Mouse (Mus musculus): ENCODE measurements around the gene Gm9747.

The Gm9747 gene

GRCm38 (mm10) chr1:82232812-82233211 is at the start of gene Gm9747:
TSS of gene Gm9747 (plus strand) at chr1:82233112.
- DNase-seq (ENCODE audit: low spot score): no peak

- no peak for DNase-seq (ENCODE audit: low spot score)
These were observed 48.9 kb upstream of the Gm9747 start for GRCm38 (mm10) chr1:82183913-82184442.

- no peak for DNase-seq (ENCODE audit: low spot score)
These were observed 44.2 kb upstream of the Gm9747 start for GRCm38 (mm10) chr1:82188549-82189231.

- DNase-seq (ENCODE audit: low spot score): peak; percentile 12
These were observed 43.4 kb upstream of the Gm9747 start for GRCm38 (mm10) chr1:82189516-82189915.

- DNase-seq (ENCODE audit: low spot score): no peak
These were observed 41.3 kb upstream of the Gm9747 start for GRCm38 (mm10) chr1:82191579-82191978.

GRCm38 (mm10) chr1:82199918-82200317 is 33.0 kb upstream of the Gm9747 start:
- DNase-seq (ENCODE audit: low spot score): no peak

- no peak for DNase-seq (ENCODE audit: low spot score)
These were observed 32.3 kb upstream of the Gm9747 start for GRCm38 (mm10) chr1:82200636-82201035.

- no peak for DNase-seq (ENCODE audit: low spot score)
These were observed 25.4 kb upstream of the Gm9747 start for GRCm38 (mm10) chr1:82207511-82207910.

GRCm38 (mm10) chr1:82220673-82221396 is 12.1 kb upstream of the Gm9747 start:
- no peak for DNase-seq (ENCODE audit: low spot score)

- no peak for DNase-seq (ENCODE audit: low spot score)
These were observed 11.4 kb upstream of the Gm9747 start for GRCm38 (mm10) chr1:82221462-82221861.

GRCm38 (mm10) chr1:82223042-82223795 is 9.7 kb upstream of the Gm9747 start:
- no peak for DNase-seq (ENCODE audit: low spot score)

- DNase-seq (ENCODE audit: low spot score): no peak
These were observed 4.1 kb upstream of the Gm9747 start for GRCm38 (mm10) chr1:82228841-82229240.

GRCm38 (mm10) chr1:82234616-82235015 is 1.7 kb downstream of the Gm9747 start:
- no peak for DNase-seq (ENCODE audit: low spot score)

GRCm38 (mm10) chr1:82235455-82236104 is 2.7 kb downstream of the Gm9747 start:
- no peak for DNase-seq (ENCODE audit: low spot score)

GRCm38 (mm10) chr1:82238245-82238644 is 5.3 kb downstream of the Gm9747 start:
- DNase-seq (ENCODE audit: low spot score): no peak

- DNase-seq (ENCODE audit: low spot score): no peak
These were observed 6.7 kb downstream of the Gm9747 start for GRCm38 (mm10) chr1:82239409-82240201.

GRCm38 (mm10) chr1:82243260-82243825 is 10.4 kb downstream of the Gm9747 start:
- no peak for DNase-seq (ENCODE audit: low spot score)

GRCm38 (mm10) chr1:82245002-82245401 is 12.1 kb downstream of the Gm9747 start:
- DNase-seq (ENCODE audit: low spot score): no peak

GRCm38 (mm10) chr1:82247221-82247951 is 14.5 kb downstream of the Gm9747 start:
- DNase-seq (ENCODE audit: low spot score): no peak

- DNase-seq (ENCODE audit: low spot score): no peak
These were observed 21.0 kb downstream of the Gm9747 start for GRCm38 (mm10) chr1:82253789-82254445.
